Mouse (Mus musculus): Measurements from ENCODE around the gene Thsd1. TPM values are rescaled to one million over a fixed set of nuclear protein-coding genes. Genes with fewer than 3 reads are reported as not detected.
A peak's percentile ranks its signal among the peaks of the same experiment; 100 is the strongest.

The Thsd1 gene
- total and polyA plus RNA-seq, 2 experiments from 2014 or later = 8.0 to 10.1 TPM

DNA sequence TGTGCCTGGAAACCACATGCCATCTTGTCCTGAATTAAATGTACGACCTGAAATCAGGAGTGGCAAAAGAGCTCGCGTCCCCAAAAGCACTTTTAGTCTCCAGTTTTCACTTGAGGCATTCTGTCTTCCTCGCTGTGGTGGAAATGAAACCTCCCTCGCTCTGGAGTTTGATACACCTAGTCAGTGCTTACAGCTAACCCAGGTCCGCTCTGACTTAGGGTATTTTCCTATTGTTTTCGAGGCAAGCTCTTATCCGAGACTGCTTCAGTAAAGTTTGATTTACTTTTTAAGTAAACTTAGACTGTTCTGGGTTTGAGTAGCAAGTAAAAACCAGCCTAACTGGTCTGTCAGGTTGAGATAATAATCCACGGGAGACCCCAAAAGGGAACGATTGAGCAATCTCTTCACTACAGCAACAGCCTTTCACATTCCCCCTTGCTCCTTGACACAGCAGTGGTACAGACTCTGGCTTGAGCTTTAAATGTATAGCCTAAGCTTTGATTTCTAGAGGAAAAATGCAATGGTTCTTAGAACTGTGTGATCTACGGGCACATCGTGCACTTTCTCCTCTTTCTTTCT is 33.6 kb upstream of the Thsd1 start:
- no peak for TF ChIP-seq CTCF (IDR thresholded peaks at IDR 0.05; ENCODE audit: low read depth)
- no peak for TF ChIP-seq EP300 (IDR thresholded peaks at IDR 0.05; ENCODE audit: low read depth)
- Histone ChIP-seq H3K4me1 (ENCODE audit: control insufficient read depth, insufficient read depth) (peaks cover 5% of the 10 kb centered on the region; the same call in 1 of the 2 replicates), H3K9me3 (replicated peaks; ENCODE audit: control insufficient read depth, low read length) (no peaks in the 10 kb centered on the region), H3K36me3 (replicated peaks; ENCODE audit: control insufficient read depth, insufficient read depth, low read length) (0 out of 2 replicates have a peak, but pooled peaks cover 6% of the 10 kb centered on the region), H3K4me2 (ENCODE audit: low read depth, low read length) (peak overlapping the region; percentile 62), H3K27ac (ENCODE audit: low read depth) (peak overlapping the region; percentile 99), H3K9ac (replicated peaks; ENCODE audit: low read depth, low read length) (peak overlapping the region; percentile 73), H3K4me3 (ENCODE audit: low read depth, low read length) (peak overlapping the region; percentile 67), H3K27me3 (ENCODE audit: control insufficient read depth, insufficient read depth, low read length) (no peaks in the 10 kb centered on the region)
- DNase-seq (ENCODE audit: low spot score) (peak; percentile 25), ATAC-seq (ENCODE audit: insufficient read depth, low read depth) (no peak)
- 11% methylated on average over 12 of the region's 12 CpGs for WGBS

DNA sequence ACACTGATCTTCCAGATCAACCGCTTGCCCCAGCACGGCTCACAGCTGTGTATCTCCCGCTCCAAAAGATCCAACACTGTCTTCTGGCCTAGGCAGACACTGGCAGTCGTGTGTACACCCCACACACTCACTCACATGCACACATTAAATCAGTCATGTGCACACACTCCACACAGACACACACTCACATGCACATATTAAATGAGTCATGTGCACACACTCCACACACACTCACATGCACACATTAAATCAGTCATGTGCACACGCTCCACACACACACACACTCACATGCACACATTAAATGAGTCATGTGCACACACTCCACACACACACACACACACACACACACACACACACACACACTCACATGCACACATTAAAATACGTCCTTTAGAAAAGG is 29.2 kb upstream of the Thsd1 start:
- Histone ChIP-seq H3K27me3 (ENCODE audit: control insufficient read depth, insufficient read depth, low read length) (no peaks in the 10 kb centered on the region), H3K36me3 (replicated peaks; ENCODE audit: control insufficient read depth, insufficient read depth, low read length) (peaks cover 35% of the 10 kb centered on the region), H3K4me3 (ENCODE audit: low read depth, low read length) (no peak overlapping the region), H3K9ac (replicated peaks; ENCODE audit: low read depth, low read length) (no peak overlapping the region), H3K9me3 (replicated peaks; ENCODE audit: control insufficient read depth, low read length) (no peaks in the 10 kb centered on the region), H3K4me2 (ENCODE audit: low read depth, low read length) (no peak overlapping the region), H3K4me1 (ENCODE audit: control insufficient read depth, insufficient read depth) (peaks cover 5% of the 10 kb centered on the region; the same call in 1 of the 2 replicates), H3K27ac (ENCODE audit: low read depth) (no peak overlapping the region)
- 91% methylated on average over 6 of the region's 6 CpGs for WGBS
- no peak for ATAC-seq (ENCODE audit: insufficient read depth, low read depth)
- TF ChIP-seq CTCF (IDR thresholded peaks at IDR 0.05; ENCODE audit: low read depth) (no peak), EP300 (IDR thresholded peaks at IDR 0.05; ENCODE audit: low read depth) (no peak)
- no peak for DNase-seq (ENCODE audit: low spot score)

DNA sequence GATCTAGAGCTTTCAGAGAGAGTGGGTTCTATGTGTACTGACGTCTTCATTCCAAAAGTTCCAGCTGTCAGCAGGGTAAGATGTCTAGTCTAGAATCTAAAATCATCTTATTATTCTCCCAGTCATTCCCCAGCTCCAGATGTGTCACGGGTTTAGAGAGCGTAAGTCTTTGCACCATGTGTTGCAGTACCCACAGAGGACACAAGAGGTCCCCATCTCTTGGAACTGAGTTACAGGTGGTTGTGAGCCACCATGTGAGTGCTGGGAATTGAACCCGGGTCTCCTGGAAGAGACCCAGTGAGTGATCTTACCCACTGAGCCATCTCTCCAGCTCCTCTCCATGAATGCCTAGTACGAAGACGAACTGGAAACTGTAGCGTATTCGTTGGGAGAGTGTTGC is 27.6 kb upstream of the Thsd1 start:
- H3K4me2 ChIP-seq (ENCODE audit: low read depth, low read length) = no peak overlapping the region
- H3K27ac ChIP-seq (ENCODE audit: low read depth) = no peak overlapping the region
- WGBS = 94% methylated on average over 8 of the region's 8 CpGs
- no peak overlapping the region for H3K4me3 ChIP-seq (ENCODE audit: low read depth, low read length)
- peaks cover 1% of the 10 kb centered on the region; the same call in 1 of the 2 replicates for H3K4me1 ChIP-seq (ENCODE audit: control insufficient read depth, insufficient read depth)
- H3K9me3 ChIP-seq (replicated peaks; ENCODE audit: control insufficient read depth, low read length) = no peaks in the 10 kb centered on the region
- TF ChIP-seq CTCF (IDR thresholded peaks at IDR 0.05; ENCODE audit: low read depth) (no peak), EP300 (IDR thresholded peaks at IDR 0.05; ENCODE audit: low read depth) (no peak)
- no peaks in the 10 kb centered on the region for H3K27me3 ChIP-seq (ENCODE audit: control insufficient read depth, insufficient read depth, low read length)
- ATAC-seq (ENCODE audit: insufficient read depth, low read depth) = no peak
- no peak overlapping the region for H3K9ac ChIP-seq (replicated peaks; ENCODE audit: low read depth, low read length)
- DNase-seq (ENCODE audit: low spot score) = no peak
- H3K36me3 ChIP-seq (replicated peaks; ENCODE audit: control insufficient read depth, insufficient read depth, low read length) = peaks cover 42% of the 10 kb centered on the region

DNA sequence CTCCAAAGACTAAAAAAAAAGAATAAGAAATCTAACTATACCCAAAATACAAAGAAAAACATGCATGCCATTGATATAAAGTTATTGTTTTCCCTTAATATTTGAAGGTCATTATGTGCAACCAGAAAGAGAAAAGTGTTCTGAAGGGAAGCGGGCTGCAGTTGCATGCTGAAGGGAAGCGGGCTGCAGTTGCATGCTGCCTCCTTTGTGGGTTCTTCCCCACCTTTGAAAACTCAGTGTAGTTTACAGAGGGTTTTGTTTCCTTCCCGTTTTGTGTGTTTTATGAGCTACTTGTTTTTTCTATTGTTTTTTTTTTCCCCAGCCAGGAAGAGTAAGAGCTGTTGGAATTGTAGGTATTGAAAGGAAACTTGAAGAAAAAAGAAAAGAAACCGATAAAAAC is 19.6 kb upstream of the Thsd1 start:
- TF ChIP-seq CTCF (IDR thresholded peaks at IDR 0.05; ENCODE audit: low read depth) (no peak), EP300 (IDR thresholded peaks at IDR 0.05; ENCODE audit: low read depth) (no peak)
- Histone ChIP-seq H3K9ac (replicated peaks; ENCODE audit: low read depth, low read length) (no peak overlapping the region), H3K4me1 (ENCODE audit: control insufficient read depth, insufficient read depth) (peaks cover 5% of the 10 kb centered on the region; the same call in 1 of the 2 replicates), H3K4me3 (ENCODE audit: low read depth, low read length) (no peak overlapping the region), H3K9me3 (replicated peaks; ENCODE audit: control insufficient read depth, low read length) (no peaks in the 10 kb centered on the region), H3K27me3 (ENCODE audit: control insufficient read depth, insufficient read depth, low read length) (no peaks in the 10 kb centered on the region), H3K36me3 (replicated peaks; ENCODE audit: control insufficient read depth, insufficient read depth, low read length) (peaks cover 56% of the 10 kb centered on the region), H3K4me2 (ENCODE audit: low read depth, low read length) (no peak overlapping the region), H3K27ac (ENCODE audit: low read depth) (peak overlapping the region; percentile 69; the same call in 1 of the 2 replicates)
- 69% methylated on average over 4 of the region's 4 CpGs for WGBS
- no peak for DNase-seq (ENCODE audit: low spot score)
- no peak for ATAC-seq (ENCODE audit: insufficient read depth, low read depth)

DNA sequence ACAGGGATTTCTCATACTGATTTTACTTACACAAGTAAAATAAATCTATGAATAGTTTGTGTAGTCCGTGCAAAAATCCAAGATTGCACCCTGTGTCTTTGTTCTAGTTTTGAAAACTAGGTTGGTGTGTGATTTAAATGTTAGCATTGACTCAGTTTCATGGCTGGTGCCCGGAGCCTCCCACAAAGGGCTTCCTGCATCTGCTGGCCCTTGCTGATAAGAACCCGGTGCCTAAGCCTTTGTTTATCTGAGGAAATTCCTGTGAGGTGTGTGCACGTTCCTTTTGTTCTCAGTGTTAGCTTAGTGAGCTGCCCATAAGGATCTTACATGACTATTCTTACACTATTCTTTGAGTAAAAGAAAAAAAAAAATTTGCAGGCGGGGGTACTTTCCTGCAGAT is 18.1 kb upstream of the Thsd1 start:
- Histone ChIP-seq H3K27ac (ENCODE audit: low read depth) (peak overlapping the region; percentile 71; the same call in 1 of the 2 replicates), H3K9me3 (replicated peaks; ENCODE audit: control insufficient read depth, low read length) (no peaks in the 10 kb centered on the region), H3K36me3 (replicated peaks; ENCODE audit: control insufficient read depth, insufficient read depth, low read length) (peaks cover 54% of the 10 kb centered on the region), H3K4me1 (ENCODE audit: control insufficient read depth, insufficient read depth) (peaks cover 5% of the 10 kb centered on the region; the same call in 1 of the 2 replicates), H3K9ac (replicated peaks; ENCODE audit: low read depth, low read length) (no peak overlapping the region), H3K4me3 (ENCODE audit: low read depth, low read length) (no peak overlapping the region), H3K27me3 (ENCODE audit: control insufficient read depth, insufficient read depth, low read length) (no peaks in the 10 kb centered on the region), H3K4me2 (ENCODE audit: low read depth, low read length) (no peak overlapping the region)
- TF ChIP-seq CTCF (IDR thresholded peaks at IDR 0.05; ENCODE audit: low read depth) (no peak), EP300 (IDR thresholded peaks at IDR 0.05; ENCODE audit: low read depth) (peak; percentile 88)
- DNase-seq (ENCODE audit: low spot score) = peak; percentile 68
- peak; percentile 79 for ATAC-seq (ENCODE audit: insufficient read depth, low read depth)
- 16% methylated on average over 5 of the region's 5 CpGs for WGBS

DNA sequence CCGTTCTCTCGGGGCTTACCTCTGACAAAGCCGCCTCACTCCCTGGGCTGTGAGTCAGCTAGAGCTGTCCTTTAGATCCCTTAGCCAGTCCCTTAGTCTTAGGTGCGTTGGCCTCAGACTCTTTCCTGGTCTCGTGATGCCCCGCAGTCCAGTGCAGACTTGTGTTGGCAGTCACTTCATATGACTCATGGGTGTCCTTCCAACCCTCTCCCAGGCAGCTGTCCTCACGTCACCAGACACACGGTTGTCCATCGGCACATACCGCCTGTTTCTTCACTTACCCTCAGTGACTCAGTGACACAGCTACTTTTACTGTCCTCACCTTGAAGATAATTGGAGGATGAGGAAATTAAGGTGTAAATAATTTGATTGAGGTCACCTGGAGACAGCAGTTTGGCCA is 12.3 kb upstream of the Thsd1 start:
- ATAC-seq (ENCODE audit: insufficient read depth, low read depth) (peak; percentile 58), DNase-seq (ENCODE audit: low spot score) (no peak)
- H3K4me1 ChIP-seq (ENCODE audit: control insufficient read depth, insufficient read depth) = no peaks in the 10 kb centered on the region
- TF ChIP-seq EP300 (IDR thresholded peaks at IDR 0.05; ENCODE audit: low read depth) = no peak
- no peak for TF ChIP-seq CTCF (IDR thresholded peaks at IDR 0.05; ENCODE audit: low read depth)
- 78% methylated on average over 10 of the region's 10 CpGs for WGBS
- peaks cover 74% of the 10 kb centered on the region for H3K36me3 ChIP-seq (replicated peaks; ENCODE audit: control insufficient read depth, insufficient read depth, low read length)
- H3K9me3 ChIP-seq (replicated peaks; ENCODE audit: control insufficient read depth, low read length) = no peaks in the 10 kb centered on the region
- H3K4me2 ChIP-seq (ENCODE audit: low read depth, low read length) = no peak overlapping the region
- H3K9ac ChIP-seq (replicated peaks; ENCODE audit: low read depth, low read length) = no peak overlapping the region
- no peak overlapping the region for H3K4me3 ChIP-seq (ENCODE audit: low read depth, low read length)
- H3K27me3 ChIP-seq (ENCODE audit: control insufficient read depth, insufficient read depth, low read length) = no peaks in the 10 kb centered on the region
- no peak overlapping the region for H3K27ac ChIP-seq (ENCODE audit: low read depth)

Data from heart, postnatal 0 days (tissue).